Mouse (Mus musculus) gastrocnemius, postnatal 14 days (tissue): ENCODE data around the gene Srrt. TPM values are rescaled to one million over a fixed set of nuclear protein-coding genes. Genes with fewer than 3 reads are reported as not detected.

ENCODE experiments used
- DNase-seq: peaks from one replicate; pipeline ENCODE4 v3.0.0; 2021; ENCODE audit warnings: mixed read lengths
- intact Hi-C: fragments of 180-260 bp; cut with DNase I; formaldehyde crosslinking; loops from one replicate; pipeline ENCODE4 v1.15.1; 2025; ENCODE audit warnings: low total_unique reads
- total RNA-seq, 2 experiments: library from RNA; stranded (reverse); gene quantifications; 2 replicates each; pipeline ENCODE4 v1.2.3; 2021

The Srrt gene
- total RNA-seq, 2 experiments from 2014 or later = 39.0 to 40.6 TPM

GRCm38 (mm10) chr5:137304816-137305215 lies 2.7 kb downstream of the Srrt start:
- intact Hi-C loops = no loop called here
- no peak for DNase-seq

- no peak for DNase-seq
- intact Hi-C loops = no loop called here
Measured at GRCm38 (mm10) chr5:137304165-137304564, 3.3 kb downstream of the Srrt start.

DNA sequence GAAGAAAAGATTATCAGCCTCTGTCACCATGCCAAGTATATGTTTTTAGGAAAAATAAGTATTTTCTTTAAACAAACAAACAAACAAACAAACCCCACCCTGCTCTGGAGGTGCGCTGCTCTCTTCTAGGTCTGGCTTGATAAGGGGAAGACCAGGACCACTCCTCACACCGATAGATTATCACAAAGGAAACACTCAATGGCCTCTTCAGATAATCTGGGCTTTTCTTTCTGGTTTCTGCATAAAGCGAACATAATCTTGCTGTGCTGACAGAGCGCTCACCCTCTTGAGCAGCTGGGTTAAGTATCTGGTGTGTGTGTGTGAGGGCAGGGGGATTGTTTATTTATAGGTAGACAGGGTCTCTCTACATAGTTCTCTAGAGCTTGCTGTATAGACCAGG lies 3.9 kb downstream of the Srrt start:
- no peak for DNase-seq
- intact Hi-C loops = no loop called here

DNA sequence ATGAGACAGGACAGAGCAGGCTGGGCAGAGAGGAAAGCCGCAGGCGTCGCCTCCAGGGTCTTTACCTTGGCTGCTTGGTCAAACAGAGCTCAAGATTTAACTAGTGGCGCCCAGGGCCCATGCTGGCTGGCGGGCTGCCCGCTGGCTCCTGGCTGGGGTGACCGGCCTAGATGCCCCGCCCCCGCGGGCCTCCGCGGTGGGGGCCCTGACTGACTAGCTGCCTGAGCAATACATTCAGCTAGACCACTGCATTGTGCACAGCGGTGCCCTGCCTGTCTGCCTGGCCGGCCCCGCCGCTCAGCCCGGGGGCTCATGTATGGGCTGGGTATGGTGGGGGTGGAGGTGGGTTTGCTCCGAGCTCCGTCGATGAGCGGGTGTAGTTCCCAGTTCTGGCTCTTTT lies 6.2 kb downstream of the Srrt start:
- DNase-seq = no peak
- intact Hi-C loops = no loop called here

GRCm38 (mm10) chr5:137299240-137299639 lies 8.2 kb downstream of the Srrt start:
- no peak for DNase-seq
- intact Hi-C loops = no loop called here

GRCm38 (mm10) chr5:137297126-137297525 lies 10.3 kb downstream of the Srrt start:
- intact Hi-C loops = no loop called here
- no peak for DNase-seq

GRCm38 (mm10) chr5:137295712-137296111 lies 11.8 kb downstream of the Srrt start:
- intact Hi-C loops = no loop called here
- DNase-seq = no peak

DNA sequence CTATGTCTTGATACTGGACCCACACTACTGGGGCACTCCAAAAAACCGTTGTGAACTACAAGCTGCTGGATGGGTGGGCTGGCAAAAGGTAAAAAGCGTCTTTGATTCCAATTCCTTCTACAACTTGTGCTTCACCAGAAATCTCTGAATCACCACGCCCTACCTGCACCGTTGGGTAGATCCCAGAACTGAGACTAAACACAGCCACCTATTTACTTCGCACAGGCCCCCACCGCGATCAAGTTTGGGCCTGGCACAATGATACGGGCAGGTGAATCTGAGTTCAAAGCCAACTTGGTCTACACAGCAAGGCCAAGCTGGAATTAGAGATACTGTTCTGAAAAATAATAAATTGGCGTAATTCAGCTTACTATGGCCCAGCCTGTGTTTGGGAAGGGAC lies 12.2 kb downstream of the Srrt start:
- DNase-seq = no peak
- intact Hi-C loops = no loop called here

GRCm38 (mm10) chr5:137294744-137295093 lies 12.8 kb downstream of the Srrt start:
- intact Hi-C loops = no loop called here
- DNase-seq = no peak

- DNase-seq = peak; percentile 96
- intact Hi-C loops = no loop called here
Measured at GRCm38 (mm10) chr5:137293839-137294743, 13.4 kb downstream of the Srrt start, which contains the start of gene Ufsp1. Gene Ufsp1, plus strand, starts transcription at chr5:137294629.

DNA sequence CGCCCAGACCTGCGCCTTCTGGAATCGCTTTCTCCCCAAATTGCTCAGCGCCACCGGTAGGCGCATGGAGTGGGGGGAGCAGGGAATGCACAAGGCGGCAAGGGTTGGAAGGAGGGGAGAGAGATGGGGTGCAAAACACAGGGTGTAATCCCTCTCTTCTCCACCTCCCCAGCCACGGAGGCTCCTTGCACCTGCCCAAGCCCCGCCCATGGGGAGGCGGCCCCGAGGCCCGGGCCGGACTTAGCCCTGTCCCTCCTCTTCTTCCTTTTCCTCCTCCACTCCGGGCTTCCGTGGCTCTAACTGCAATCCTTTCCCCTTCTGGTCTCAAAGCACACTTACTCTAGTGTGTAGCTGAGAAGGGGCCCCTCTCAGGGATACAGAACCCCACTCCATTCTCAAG lies 14.2 kb downstream of the Srrt start:
- intact Hi-C loops = no loop called here
- peak; percentile 77 for DNase-seq

DNA sequence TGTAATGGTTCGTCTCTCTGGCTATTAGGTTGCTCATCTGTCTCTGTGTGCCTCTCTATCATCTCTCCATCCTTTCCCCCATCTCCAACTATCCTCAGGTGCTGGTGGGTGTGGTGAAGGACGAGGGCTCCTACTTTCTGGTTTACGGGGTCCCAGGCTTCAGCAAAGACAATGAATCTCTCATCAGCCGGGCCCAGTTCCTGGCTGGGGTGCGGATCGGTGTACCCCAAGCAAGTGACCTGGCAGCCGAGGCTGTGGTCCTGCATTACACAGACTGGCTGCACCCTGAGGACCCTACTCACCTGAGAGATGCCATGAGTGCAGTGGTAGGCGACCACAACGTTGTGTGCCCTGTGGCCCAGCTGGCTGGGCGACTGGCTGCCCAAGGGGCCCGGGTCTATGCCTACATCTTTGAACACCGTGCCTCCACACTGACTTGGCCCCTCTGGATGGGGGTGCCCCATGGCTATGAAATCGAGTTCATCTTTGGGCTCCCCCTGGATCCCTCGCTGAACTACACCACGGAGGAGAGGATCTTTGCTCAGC lies 16.0 kb downstream of the Srrt start:
- intact Hi-C loops = no loop called here
- DNase-seq = no peak

GRCm38 (mm10) chr5:137290677-137291076 lies 16.8 kb downstream of the Srrt start:
- DNase-seq = peak; percentile 81
- intact Hi-C loops = no loop called here

GRCm38 (mm10) chr5:137289591-137290365 lies 17.7 kb downstream of the Srrt start:
- intact Hi-C loops = loop anchor here (2.0 kb wide), 1 partner anchor 159 kb away; no protein-coding TSS in a partner anchor
- DNase-seq = no peak

GRCm38 (mm10) chr5:137288999-137289470 lies 18.4 kb downstream of the Srrt start:
- intact Hi-C loops = loop anchor here (2.0 kb wide), 1 partner anchor 158 kb away; no protein-coding TSS in a partner anchor
- DNase-seq = peak; percentile 68

DNA sequence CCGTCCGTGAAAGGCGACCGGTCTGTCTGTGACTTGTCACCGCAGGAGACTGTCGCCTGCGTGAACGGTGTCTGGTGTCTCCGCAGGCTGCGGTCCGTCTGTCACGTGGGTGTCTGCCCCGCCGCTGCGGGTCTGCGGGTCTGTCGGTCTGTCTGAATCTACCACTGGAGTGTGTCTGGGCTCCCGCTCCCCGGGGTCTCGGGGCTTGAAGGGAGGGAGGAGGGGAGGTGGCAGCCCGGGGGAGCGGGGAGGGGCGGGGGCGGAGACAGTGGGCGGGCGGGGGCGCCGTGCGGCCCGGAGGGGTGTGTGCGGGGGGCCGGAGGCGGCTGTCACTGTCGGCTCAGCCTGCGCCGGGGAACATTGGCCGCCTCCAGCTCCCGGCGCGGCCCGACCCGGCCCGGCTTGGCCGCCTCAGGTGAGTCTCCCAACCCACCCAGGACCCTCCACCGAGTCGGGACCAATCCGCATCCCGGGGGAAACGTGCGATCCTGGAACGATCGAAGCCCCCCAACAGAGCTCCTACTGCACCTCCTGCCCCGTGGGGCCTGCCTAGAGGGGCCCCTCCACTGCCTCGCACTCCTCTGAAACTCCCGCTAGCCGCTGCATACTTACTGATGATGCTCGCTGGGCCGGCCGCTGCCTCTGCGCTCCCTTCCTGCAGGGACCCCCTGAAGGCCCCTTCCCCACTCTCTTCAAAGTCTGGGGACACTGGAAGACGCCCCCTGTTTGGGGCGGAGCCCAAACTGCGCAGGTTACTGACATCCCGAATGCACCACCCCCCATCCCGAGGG lies 19.3 kb downstream of the Srrt start:
- intact Hi-C loops = loop anchor here (2.0 kb wide), 1 partner anchor 157 kb away; no protein-coding TSS in a partner anchor
- DNase-seq = no peak

DNA sequence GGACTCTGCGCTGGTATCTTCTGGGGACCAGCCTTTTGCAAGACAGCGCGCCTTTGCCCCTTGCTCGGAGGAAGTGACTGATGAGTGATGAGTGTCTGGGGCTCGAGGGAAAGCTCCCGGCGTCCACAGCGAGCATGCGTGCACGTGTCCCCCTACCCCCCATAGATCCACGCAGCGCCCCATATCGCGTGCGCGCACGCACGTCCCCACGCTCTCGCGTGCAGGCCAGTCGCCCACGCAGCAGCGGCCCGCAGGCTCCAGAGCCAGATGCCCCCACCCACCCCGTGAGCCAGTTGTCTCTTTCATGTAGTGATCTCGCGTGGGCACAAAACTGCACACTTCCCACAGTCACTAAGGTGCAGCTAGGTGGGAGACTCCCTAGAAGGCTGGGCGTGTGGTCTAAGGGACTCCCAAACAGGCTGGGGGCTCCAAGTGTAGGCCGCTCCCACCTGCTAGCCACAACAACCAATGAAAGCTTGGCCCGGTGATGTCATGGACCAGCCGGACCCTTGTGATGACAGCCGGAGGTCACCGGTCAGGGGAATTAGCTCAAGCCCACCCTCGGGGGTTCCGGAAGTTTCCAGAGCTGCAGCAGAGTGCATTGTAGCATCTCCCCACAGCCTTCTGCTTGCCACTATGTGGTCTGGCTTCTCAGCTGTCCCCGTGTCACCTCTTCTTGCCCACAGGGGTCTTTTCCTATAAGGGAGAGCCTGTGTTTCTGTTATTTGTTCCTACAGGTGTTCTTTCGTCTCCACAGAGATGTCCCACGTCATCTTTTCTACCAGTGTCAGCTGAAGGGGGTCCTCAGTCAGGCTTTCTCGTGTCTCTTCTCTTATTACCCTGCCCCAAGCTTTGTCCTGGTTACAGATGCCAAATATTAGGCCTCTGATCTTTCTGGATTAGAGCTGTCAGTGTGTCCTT lies 20.2 kb downstream of the Srrt start, which contains the start of gene Ache:
Ache (plus strand) TSS at position 488 of the 921 bp plus-strand sequence.
- no peak for DNase-seq
- intact Hi-C loops = no loop called here

DNA sequence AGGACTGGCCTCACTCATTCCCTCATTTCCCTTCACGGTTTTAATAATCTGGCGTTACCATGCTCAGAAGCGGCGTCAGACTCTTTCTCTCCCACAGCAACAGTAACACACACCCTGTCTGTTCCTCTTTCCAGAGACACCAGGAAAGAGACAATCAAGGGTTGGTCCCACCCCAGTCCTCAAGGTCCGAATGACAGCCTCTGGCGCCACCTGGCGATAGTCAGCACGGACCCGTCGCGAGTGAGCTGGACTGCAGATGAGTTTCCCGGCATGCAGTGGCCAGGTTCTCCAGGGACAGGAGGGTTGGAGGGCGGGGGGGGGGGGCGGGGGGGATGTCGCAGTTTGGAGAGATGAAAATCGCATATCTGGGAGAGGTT lies 20.8 kb downstream of the Srrt start:
- intact Hi-C loops = no loop called here
- DNase-seq = peak; percentile 92
